Mouse (Mus musculus): ENCODE measurements around the gene Mettl22. TPM values are rescaled to one million over a fixed set of nuclear protein-coding genes. Genes with fewer than 3 reads are reported as not detected.

Mettl22 gene
- polyA plus RNA-seq, 1 experiment from 2014 or later = 28.9 TPM

- Histone ChIP-seq H3K9me3 (replicated peaks) (no peaks in the 10 kb centered on the region), H3K9ac (peak overlapping the region; percentile 70), H3K4me1 (peaks cover 21% of the 10 kb centered on the region), H3K27me3 (peaks cover 47% of the 10 kb centered on the region), H3K36me3 (ENCODE audit: poor library complexity, severe bottlenecking) (no peaks in the 10 kb centered on the region), H3K27ac (no peak overlapping the region), H3K4me3 (peak overlapping the region; percentile 61), H3K4me2 (peak overlapping the region; percentile 78)
- no peak for ATAC-seq
- 7% methylated on average over 4 of the region's 4 CpGs for WGBS
These were observed 43.6 kb downstream of the Mettl22 start for GRCm38 (mm10) chr16:8514180-8514579.

GRCm38 (mm10) chr16:8520525-8520924, 49.9 kb downstream of the Mettl22 start:
- peaks cover 19% of the 10 kb centered on the region for H3K4me1 ChIP-seq
- no peaks in the 10 kb centered on the region for H3K36me3 ChIP-seq (ENCODE audit: poor library complexity, severe bottlenecking)
- H3K9ac ChIP-seq = no peak overlapping the region
- ATAC-seq = no peak
- H3K27me3 ChIP-seq = peaks cover 78% of the 10 kb centered on the region
- H3K4me2 ChIP-seq = no peak overlapping the region
- H3K4me3 ChIP-seq = no peak overlapping the region
- no peak overlapping the region for H3K27ac ChIP-seq
- 76% methylated on average over 5 of the region's 5 CpGs for WGBS
- H3K9me3 ChIP-seq (replicated peaks) = no peaks in the 10 kb centered on the region

GRCm38 (mm10) chr16:8521322-8521721, 50.7 kb downstream of the Mettl22 start:
- Histone ChIP-seq H3K4me1 (peaks cover 19% of the 10 kb centered on the region), H3K4me2 (no peak overlapping the region), H3K9me3 (replicated peaks) (no peaks in the 10 kb centered on the region), H3K27me3 (peaks cover 80% of the 10 kb centered on the region), H3K4me3 (no peak overlapping the region), H3K27ac (no peak overlapping the region), H3K9ac (no peak overlapping the region), H3K36me3 (ENCODE audit: poor library complexity, severe bottlenecking) (no peaks in the 10 kb centered on the region)
- WGBS = 89% methylated on average over 4 of the region's 4 CpGs
- ATAC-seq = no peak

GRCm38 (mm10) chr16:8523480-8524144, 53.0 kb downstream of the Mettl22 start:
- peak overlapping the region; percentile 23 for H3K4me2 ChIP-seq

GRCm38 (mm10) chr16:8524163-8524847, 53.7 kb downstream of the Mettl22 start:
- H3K4me1 ChIP-seq = peaks cover 19% of the 10 kb centered on the region
- WGBS = 53% methylated on average over 16 of the region's 16 CpGs
- H3K27me3 ChIP-seq = peaks cover 79% of the 10 kb centered on the region
- H3K4me2 ChIP-seq = peak overlapping the region; percentile 23
- no peak overlapping the region for H3K9ac ChIP-seq
- H3K4me3 ChIP-seq = no peak overlapping the region
- ATAC-seq = peak; percentile 58
- H3K9me3 ChIP-seq (replicated peaks) = no peaks in the 10 kb centered on the region
- H3K36me3 ChIP-seq (ENCODE audit: poor library complexity, severe bottlenecking) = no peaks in the 10 kb centered on the region
- peak overlapping the region; percentile 75 for H3K27ac ChIP-seq

More at GRCm38 (mm10) chr16:8523480-8524144, 53.0 kb downstream of the Mettl22 start:
- peak; percentile 95 for ATAC-seq
- H3K27ac ChIP-seq = peak overlapping the region; percentile 75
- H3K27me3 ChIP-seq = peaks cover 79% of the 10 kb centered on the region
- H3K4me1 ChIP-seq = peaks cover 19% of the 10 kb centered on the region
- no peaks in the 10 kb centered on the region for H3K9me3 ChIP-seq (replicated peaks)
- H3K4me3 ChIP-seq = no peak overlapping the region
- no peaks in the 10 kb centered on the region for H3K36me3 ChIP-seq (ENCODE audit: poor library complexity, severe bottlenecking)
- 10% methylated on average over 11 of the region's 11 CpGs for WGBS
- H3K9ac ChIP-seq = no peak overlapping the region

- no peak overlapping the region for H3K9ac ChIP-seq
- H3K9me3 ChIP-seq (replicated peaks) = no peaks in the 10 kb centered on the region
- peaks cover 19% of the 10 kb centered on the region for H3K4me1 ChIP-seq
- no peak overlapping the region for H3K27ac ChIP-seq
- no peak overlapping the region for H3K4me2 ChIP-seq
- H3K27me3 ChIP-seq = peaks cover 82% of the 10 kb centered on the region
- ATAC-seq = no peak
- WGBS = 50% methylated on average over 3 of the region's 3 CpGs
- H3K36me3 ChIP-seq (ENCODE audit: poor library complexity, severe bottlenecking) = no peaks in the 10 kb centered on the region
- no peak overlapping the region for H3K4me3 ChIP-seq
These were observed 54.7 kb downstream of the Mettl22 start for GRCm38 (mm10) chr16:8525293-8525692.

- ATAC-seq = no peak
- H3K27me3 ChIP-seq = peaks cover 81% of the 10 kb centered on the region
- H3K4me3 ChIP-seq = no peak overlapping the region
- WGBS = 86% methylated on average over 7 of the region's 7 CpGs
- H3K27ac ChIP-seq = no peak overlapping the region
- peaks cover 19% of the 10 kb centered on the region for H3K4me1 ChIP-seq
- H3K9me3 ChIP-seq (replicated peaks) = no peaks in the 10 kb centered on the region
- no peaks in the 10 kb centered on the region for H3K36me3 ChIP-seq (ENCODE audit: poor library complexity, severe bottlenecking)
- H3K4me2 ChIP-seq = no peak overlapping the region
- H3K9ac ChIP-seq = no peak overlapping the region
These were observed 55.3 kb downstream of the Mettl22 start for GRCm38 (mm10) chr16:8525877-8526276.

- no peaks in the 10 kb centered on the region for H3K36me3 ChIP-seq (ENCODE audit: poor library complexity, severe bottlenecking)
- no peaks in the 10 kb centered on the region; the same call in 1 of the 2 replicates for H3K9me3 ChIP-seq (replicated peaks)
- H3K4me1 ChIP-seq = peaks cover 3% of the 10 kb centered on the region; the same call in 1 of the 2 replicates
- no peak for ATAC-seq
- peaks cover 75% of the 10 kb centered on the region for H3K27me3 ChIP-seq
- no peak overlapping the region for H3K27ac ChIP-seq
- 90% methylated on average over 1 of the region's 1 CpGs for WGBS
- no peak overlapping the region for H3K9ac ChIP-seq
- H3K4me3 ChIP-seq = no peak overlapping the region
- no peak overlapping the region for H3K4me2 ChIP-seq
These were observed 58.8 kb downstream of the Mettl22 start for GRCm38 (mm10) chr16:8529389-8529788.

- Histone ChIP-seq H3K4me2 (no peak overlapping the region), H3K9ac (no peak overlapping the region), H3K36me3 (ENCODE audit: poor library complexity, severe bottlenecking) (no peaks in the 10 kb centered on the region), H3K27me3 (peaks cover 68% of the 10 kb centered on the region), H3K4me3 (no peak overlapping the region), H3K9me3 (replicated peaks) (no peaks in the 10 kb centered on the region; the same call in 1 of the 2 replicates), H3K27ac (no peak overlapping the region), H3K4me1 (no peaks in the 10 kb centered on the region; the same call in 1 of the 2 replicates)
- WGBS = 84% methylated on average over 14 of the region's 14 CpGs
- ATAC-seq = no peak
These were observed 59.4 kb downstream of the Mettl22 start for GRCm38 (mm10) chr16:8530018-8530417.

GRCm38 (mm10) chr16:8532461-8532860, 61.9 kb downstream of the Mettl22 start:
- H3K27ac ChIP-seq = no peak overlapping the region
- no peak overlapping the region for H3K9ac ChIP-seq
- peaks cover 50% of the 10 kb centered on the region for H3K27me3 ChIP-seq
- no peaks in the 10 kb centered on the region for H3K36me3 ChIP-seq (ENCODE audit: poor library complexity, severe bottlenecking)
- ATAC-seq = no peak
- H3K4me2 ChIP-seq = no peak overlapping the region
- WGBS = 92% methylated on average over 9 of the region's 9 CpGs
- peaks cover 3% of the 10 kb centered on the region; the same call in 1 of the 2 replicates for H3K4me1 ChIP-seq
- H3K9me3 ChIP-seq (replicated peaks) = no peaks in the 10 kb centered on the region; the same call in 1 of the 2 replicates
- H3K4me3 ChIP-seq = no peak overlapping the region

GRCm38 (mm10) chr16:8532894-8533293, 62.3 kb downstream of the Mettl22 start:
- Histone ChIP-seq H3K36me3 (ENCODE audit: poor library complexity, severe bottlenecking) (no peaks in the 10 kb centered on the region), H3K4me2 (no peak overlapping the region), H3K9ac (no peak overlapping the region), H3K9me3 (replicated peaks) (no peaks in the 10 kb centered on the region; the same call in 1 of the 2 replicates), H3K27me3 (peaks cover 46% of the 10 kb centered on the region), H3K27ac (no peak overlapping the region), H3K4me3 (no peak overlapping the region), H3K4me1 (peaks cover 3% of the 10 kb centered on the region; the same call in 1 of the 2 replicates)
- 64% methylated on average over 7 of the region's 7 CpGs for WGBS
- ATAC-seq = no peak

- H3K4me2 ChIP-seq = no peak overlapping the region
- H3K4me1 ChIP-seq = peaks cover 6% of the 10 kb centered on the region
- no peak overlapping the region for H3K4me3 ChIP-seq
- H3K27ac ChIP-seq = no peak overlapping the region
- WGBS = 88% methylated on average over 6 of the region's 6 CpGs
- no peaks in the 10 kb centered on the region for H3K36me3 ChIP-seq (ENCODE audit: poor library complexity, severe bottlenecking)
- H3K9me3 ChIP-seq (replicated peaks) = no peaks in the 10 kb centered on the region; the same call in 1 of the 2 replicates
- peaks cover 40% of the 10 kb centered on the region for H3K27me3 ChIP-seq
- no peak overlapping the region for H3K9ac ChIP-seq
- no peak for ATAC-seq
These were observed 62.9 kb downstream of the Mettl22 start for GRCm38 (mm10) chr16:8533477-8533876.
